Mouse (Mus musculus): ENCODE measurements around the gene Nxf2. TPM values are rescaled to one million over a fixed set of nuclear protein-coding genes. Genes with fewer than 3 reads are reported as not detected.
A peak's percentile ranks its signal among the peaks of the same experiment; 100 is the strongest.

The Nxf2 gene
- polyA plus RNA-seq, 1 experiment from 2014 or later = 0.25 TPM

GRCm38 (mm10) chrX:134914851-134915250, 49.7 kb downstream of the Nxf2 start:
- H3K9ac ChIP-seq (ENCODE audit: low read depth, low read length) = no peak overlapping the region
- no peak for ATAC-seq (replicated peaks; ENCODE audit: low FRiP score, low read depth)
- H3K4me1 ChIP-seq (replicated peaks; ENCODE audit: insufficient read depth, low read length) = no peaks in the 10 kb centered on the region
- no peak for DNase-seq (ENCODE audit: low spot score)
- no peaks in the 10 kb centered on the region for H3K27me3 ChIP-seq (ENCODE audit: insufficient read depth, low read length)
- no peak overlapping the region for H3K4me3 ChIP-seq (replicated peaks; ENCODE audit: low read depth, low read length)
- H3K27ac ChIP-seq = no peak overlapping the region
- no peaks in the 10 kb centered on the region for H3K36me3 ChIP-seq (ENCODE audit: insufficient read depth, low read length)
- no peaks in the 10 kb centered on the region for H3K9me3 ChIP-seq (replicated peaks; ENCODE audit: low read length)
- no peak overlapping the region for H3K4me2 ChIP-seq (ENCODE audit: low read length)
- 67% methylated on average over 4 of the region's 4 CpGs for WGBS
- no peak for TF ChIP-seq CTCF (IDR thresholded peaks at IDR 0.05; ENCODE audit: low read depth)

- H3K4me3 ChIP-seq (replicated peaks; ENCODE audit: low read depth, low read length) = no peak overlapping the region
- WGBS = 21% methylated on average over 4 of the region's 4 CpGs
- no peaks in the 10 kb centered on the region for H3K4me1 ChIP-seq (replicated peaks; ENCODE audit: insufficient read depth, low read length)
- no peaks in the 10 kb centered on the region for H3K36me3 ChIP-seq (ENCODE audit: insufficient read depth, low read length)
- ATAC-seq (replicated peaks; ENCODE audit: low FRiP score, low read depth) (no peak), DNase-seq (ENCODE audit: low spot score) (peak; percentile 49)
- no peaks in the 10 kb centered on the region for H3K27me3 ChIP-seq (ENCODE audit: insufficient read depth, low read length)
- no peak overlapping the region for H3K9ac ChIP-seq (ENCODE audit: low read depth, low read length)
- TF ChIP-seq CTCF (IDR thresholded peaks at IDR 0.05; ENCODE audit: low read depth) = peak; percentile 78
- H3K27ac ChIP-seq = no peak overlapping the region
- H3K9me3 ChIP-seq (replicated peaks; ENCODE audit: low read length) = no peaks in the 10 kb centered on the region
- no peak overlapping the region for H3K4me2 ChIP-seq (ENCODE audit: low read length)
Observed at GRCm38 (mm10) chrX:134913234-134913936, 51.2 kb downstream of the Nxf2 start.

GRCm38 (mm10) chrX:134912805-134913204, 51.7 kb downstream of the Nxf2 start:
- no peak for ATAC-seq (replicated peaks; ENCODE audit: low FRiP score, low read depth)
- H3K27me3 ChIP-seq (ENCODE audit: insufficient read depth, low read length) = no peaks in the 10 kb centered on the region
- no peaks in the 10 kb centered on the region for H3K36me3 ChIP-seq (ENCODE audit: insufficient read depth, low read length)
- H3K4me2 ChIP-seq (ENCODE audit: low read length) = no peak overlapping the region
- no peak overlapping the region for H3K9ac ChIP-seq (ENCODE audit: low read depth, low read length)
- peak; percentile 33 for DNase-seq (ENCODE audit: low spot score)
- H3K27ac ChIP-seq = no peak overlapping the region
- no peak for TF ChIP-seq CTCF (IDR thresholded peaks at IDR 0.05; ENCODE audit: low read depth)
- WGBS = 50% methylated on average over 2 of the region's 2 CpGs
- H3K9me3 ChIP-seq (replicated peaks; ENCODE audit: low read length) = no peaks in the 10 kb centered on the region
- no peaks in the 10 kb centered on the region for H3K4me1 ChIP-seq (replicated peaks; ENCODE audit: insufficient read depth, low read length)
- no peak overlapping the region for H3K4me3 ChIP-seq (replicated peaks; ENCODE audit: low read depth, low read length)

GRCm38 (mm10) chrX:134910345-134910744, 54.2 kb downstream of the Nxf2 start:
- H3K36me3 ChIP-seq (ENCODE audit: insufficient read depth, low read length) = no peaks in the 10 kb centered on the region
- no peak overlapping the region for H3K9ac ChIP-seq (ENCODE audit: low read depth, low read length)
- 67% methylated on average over 4 of the region's 4 CpGs for WGBS
- no peaks in the 10 kb centered on the region for H3K9me3 ChIP-seq (replicated peaks; ENCODE audit: low read length)
- H3K27me3 ChIP-seq (ENCODE audit: insufficient read depth, low read length) = no peaks in the 10 kb centered on the region
- no peaks in the 10 kb centered on the region for H3K4me1 ChIP-seq (replicated peaks; ENCODE audit: insufficient read depth, low read length)
- ATAC-seq (replicated peaks; ENCODE audit: low FRiP score, low read depth) (no peak), DNase-seq (ENCODE audit: low spot score) (no peak)
- TF ChIP-seq CTCF (IDR thresholded peaks at IDR 0.05; ENCODE audit: low read depth) = no peak
- H3K27ac ChIP-seq = no peak overlapping the region
- H3K4me3 ChIP-seq (replicated peaks; ENCODE audit: low read depth, low read length) = no peak overlapping the region
- H3K4me2 ChIP-seq (ENCODE audit: low read length) = no peak overlapping the region

Other genes starting within 250 kb of the Nxf2 start
- gene Armcx1, start 246.8 kb downstream of the Nxf2 start, polyA plus RNA-seq (2015; fragmentation: Nextera tagmentation; extraction: Ambion mirVana) = 34.1 and 34.7 TPM in 2 replicates
- 15.2 and 15.8 TPM in 2 replicates for gene Armcx6, start 213.3 kb downstream of the Nxf2 start, polyA plus RNA-seq (2015; fragmentation: Nextera tagmentation; extraction: Ambion mirVana)
- gene Armcx3, start 208.2 kb downstream of the Nxf2 start, polyA plus RNA-seq (2015; fragmentation: Nextera tagmentation; extraction: Ambion mirVana) = 48.9 and 53.4 TPM in 2 replicates
- 43.2 and 47.5 TPM in 2 replicates for gene Armcx2, start 155.5 kb downstream of the Nxf2 start, polyA plus RNA-seq (2015; fragmentation: Nextera tagmentation; extraction: Ambion mirVana)
- gene Zmat1, start 44.5 kb upstream of the Nxf2 start, polyA plus RNA-seq (2015; fragmentation: Nextera tagmentation; extraction: Ambion mirVana) = 4.6 and 5.4 TPM in 2 replicates
- not detected in 2 replicates for gene Gm15023, start 212.9 kb upstream of the Nxf2 start, polyA plus RNA-seq (2015; fragmentation: Nextera tagmentation; extraction: Ambion mirVana)
- gene Tceal6, start 245.9 kb upstream of the Nxf2 start, polyA plus RNA-seq (2015; fragmentation: Nextera tagmentation; extraction: Ambion mirVana) = 0.14 and 0.17 TPM in 2 replicates

Measured in kidney, postnatal 0 days (tissue).